Mouse (Mus musculus): Measurements from ENCODE around the gene Miga1.

- TF ChIP-seq CTCF (IDR thresholded peaks at IDR 0.05; ENCODE audit: low read depth): no peak
- no peak for TF ChIP-seq EP300 (IDR thresholded peaks at IDR 0.05; ENCODE audit: low read depth)
Measured at GRCm38 (mm10) chr3:152302991-152303390, 37.2 kb downstream of the Miga1 start.

Measured in liver, embryonic 14.5 days (tissue).